Mouse (Mus musculus) megakaryocyte-erythroid progenitor cell, adult 5-6 weeks (primary cell): ENCODE results near the gene Sema3a. TPM values are rescaled to one million over a fixed set of nuclear protein-coding genes. Genes with fewer than 3 reads are reported as not detected.

ENCODE experiments used
- ATAC-seq: replicated peaks from 2 replicates; pipeline ENCODE4 v1.8.0; 2016; ENCODE audit warnings: mild to moderate bottlenecking, inconsistent platforms; ENCODE audit not compliant: severe bottlenecking, poor library complexity, low FRiP score, low TSS enrichment
- total RNA-seq, 2 experiments: library from RNA; stranded (forward) in 1 of 2; stranded (reverse) in 1 of 2; fragments of 200-1000, 215-1000 nt in 1 of 2; fragments of >200 nt in 1 of 2; fragmentation: Nextera tagmentation in 1 of 2; gene quantifications; 2 replicates each; pipeline ENCODE4 v1.2.3; 2014 to 2017

Sema3a gene
- total RNA-seq, 2 experiments from 2014 or later: not detected

DNA sequence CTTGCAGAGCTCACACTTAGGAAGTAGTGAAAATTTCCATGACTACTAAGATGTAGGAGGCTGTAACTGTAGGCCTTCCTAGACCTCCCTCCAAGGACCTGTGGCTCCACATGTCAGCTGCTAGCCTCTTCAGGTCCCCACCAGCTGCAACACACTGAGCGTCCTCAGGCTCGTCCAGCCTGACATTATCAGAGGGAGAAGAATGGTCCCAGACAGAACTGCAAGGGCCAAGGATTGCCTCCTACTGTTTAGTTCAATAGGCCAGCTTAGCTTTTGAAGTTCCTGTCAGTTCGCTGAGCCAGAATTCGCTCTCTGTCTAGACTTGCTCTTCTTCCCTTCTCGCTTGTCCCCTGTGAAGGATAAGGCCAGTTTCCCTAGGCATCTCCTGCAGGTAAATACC is 504.7 kb downstream of the Sema3a start:
- no peak for ATAC-seq

DNA sequence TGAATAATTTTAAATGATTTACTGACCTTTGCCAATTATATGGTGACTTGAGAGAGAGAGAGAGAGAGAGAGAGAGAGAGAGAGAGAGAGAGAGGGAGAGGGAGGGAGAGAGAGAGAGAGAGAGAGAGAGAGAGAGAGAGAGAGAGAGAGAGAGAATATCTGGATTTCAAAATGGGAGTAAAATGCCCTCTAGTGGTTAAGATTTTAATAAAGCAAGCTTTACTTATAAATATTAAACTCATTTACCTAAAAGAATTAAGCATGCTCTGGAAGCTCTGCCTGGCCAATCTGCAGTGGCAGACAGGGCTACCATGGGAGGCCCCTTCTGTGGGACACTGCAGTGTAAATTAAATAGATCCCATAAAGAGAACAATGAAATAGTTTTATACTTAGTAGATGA is 505.5 kb downstream of the Sema3a start:
- no peak for ATAC-seq

DNA sequence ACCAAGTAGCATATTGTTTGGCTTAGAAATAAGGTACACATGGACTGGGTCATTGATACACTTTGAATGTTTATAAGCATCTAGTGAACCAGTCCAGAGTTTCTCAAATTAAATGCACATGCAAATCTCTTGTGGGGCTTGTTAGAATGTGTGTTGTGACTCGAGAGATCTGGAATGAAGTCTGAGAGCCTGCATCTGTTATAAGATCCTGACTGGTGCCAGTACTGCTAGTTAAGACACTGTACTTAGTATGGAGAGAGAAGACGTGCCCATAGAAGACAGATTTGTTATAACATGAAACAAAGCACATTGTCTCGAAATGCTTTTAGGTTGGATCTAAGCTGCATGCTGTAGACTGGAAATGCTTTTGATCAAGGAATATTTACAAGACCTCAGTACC is 511.0 kb downstream of the Sema3a start:
- ATAC-seq: no peak
